Mouse (Mus musculus) liver, embryonic 14.5 days (tissue): ENCODE measurements at regions not wholly inside any gene's neighbourhood (a gene's known extent, or its start where the extent isn't known, plus 50 kb on each side); places are given as distances from the start of the nearest gene placed in this dataset.

Source experiments
- ATAC-seq: fragments of 200-750 bp; cut with Nextera tagmentation; 2 replicates; pipeline ENCODE4 v1.8.0; 2017; ENCODE audit warnings: moderate number of reproducible peaks, mild to moderate bottlenecking, moderate library complexity; ENCODE audit not compliant: insufficient read depth
- DNase-seq, 3 experiments: peaks; one replicate each; pipeline ENCODE4 v3.0.0-alpha.2; 2012 to 2013; ENCODE audit warnings: low read depth in 3 of 3, low spot score in 3 of 3
- H3K27ac ChIP-seq: fragments of 300-500 bp; sonication (generic); 2 replicates; pipeline ENCODE4 v1.5.1; 2014; ENCODE audit warnings: moderate library complexity, mild to moderate bottlenecking, control low read depth, inconsistent platforms
- H3K27me3 ChIP-seq: fragments of 300-500 bp; sonication (generic); 2 replicates; pipeline ENCODE4 v1.6.1; 2014; ENCODE audit warnings: mild to moderate bottlenecking, low read length, moderate library complexity; ENCODE audit not compliant: control insufficient read depth, insufficient read depth
- H3K36me3 ChIP-seq: fragments of 300-500 bp; sonication (generic); replicated peaks from 2 replicates; pipeline ENCODE4 v1.6.1; 2014; ENCODE audit warnings: low read depth; ENCODE audit not compliant: control insufficient read depth, insufficient read depth
- H3K4me1 ChIP-seq, 2 experiments: fragments of 200-500 bp in 1 of 2; fragments of 300-500 bp in 1 of 2; sonication (generic) in 1 of 2; replicated peaks; 2 replicates each; pipeline ENCODE4 v1.6.1; 2012 to 2014; ENCODE audit warnings: antibody characterized with exemption in 1 of 2, inconsistent platforms in 1 of 2, low read length in 1 of 2; ENCODE audit not compliant: control insufficient read depth in 2 of 2, insufficient read depth in 2 of 2
- H3K4me2 ChIP-seq: fragments of 300-500 bp; sonication (generic); 2 replicates; pipeline ENCODE4 v1.6.1; 2014; ENCODE audit warnings: low read depth, mild to moderate bottlenecking, control low read depth, moderate library complexity
- H3K4me3 ChIP-seq, 2 experiments: fragments of 200-500 bp in 1 of 2; fragments of 300-500 bp in 1 of 2; sonication (generic) in 1 of 2; 2 replicates each; pipeline ENCODE4 v1.5.1; 2012 to 2014; ENCODE audit warnings: low read depth in 2 of 2, low read length in 2 of 2, mild to moderate bottlenecking in 2 of 2, control low read depth in 1 of 2, inconsistent platforms in 1 of 2, moderate library complexity in 1 of 2; ENCODE audit not compliant: insufficient read depth in 1 of 2
- H3K9ac ChIP-seq: fragments of 300-500 bp; sonication (generic); replicated peaks from 2 replicates; pipeline ENCODE4 v1.6.1; 2014; ENCODE audit warnings: mild to moderate bottlenecking, control low read depth, moderate library complexity
- H3K9me3 ChIP-seq: fragments of 300-500 bp; sonication (generic); 2 replicates; pipeline ENCODE4 v1.6.1; 2016; ENCODE audit warnings: low read length, mixed read lengths; ENCODE audit not compliant: control insufficient read depth
- CTCF ChIP-seq: IDR thresholded peaks from 2 replicates; pipeline ENCODE4 v1.5.1; 2016; ENCODE audit warnings: antibody characterized with exemption, low read depth, control low read depth
- EP300 ChIP-seq: IDR thresholded peaks from 2 replicates; pipeline ENCODE4 v1.6.1; 2016; ENCODE audit warnings: antibody characterized with exemption, low read depth
- WGBS: fragments of 180-500 bp; shearing (Covaris S2); extraction: QIAGEN DNeasy Blood & Tissue Kit; methylation state at CpG from one replicate; pipeline ENCODE4 v1.1.7; 2014; ENCODE audit not compliant: insufficient replicate concordance; 5-methylcytosine and 5-hydroxymethylcytosine counted together

DNA sequence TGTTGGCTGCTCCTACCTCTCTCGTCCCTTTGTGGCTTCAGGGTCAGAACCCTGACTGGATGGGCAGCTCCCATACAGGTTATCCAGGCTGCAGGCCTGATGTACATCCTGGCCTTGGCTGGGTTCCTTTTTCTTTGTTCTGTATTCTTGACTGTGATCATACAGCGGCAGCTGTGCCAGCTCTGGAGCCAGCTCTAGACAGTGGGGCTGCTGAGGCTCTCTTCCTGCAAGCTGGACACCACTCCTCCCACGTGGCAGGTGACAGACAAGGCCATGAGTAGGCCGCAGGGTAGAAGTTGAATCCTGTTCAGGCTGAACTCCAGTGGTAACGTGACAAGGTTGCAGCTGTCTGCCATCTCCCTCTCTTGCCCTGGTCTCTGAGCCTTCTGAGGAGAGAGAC, 71.6 kb upstream of the Nkd1 start:
- 47% methylated on average over 5 of the region's 5 CpGs for WGBS
- Histone ChIP-seq H3K4me1 (no peaks in the 10 kb centered on the region), H3K4me3 (no peak overlapping the region), H3K27ac (no peak overlapping the region), H3K9ac (no peak overlapping the region), H3K9me3 (no peaks in the 10 kb centered on the region), H3K36me3 (no peaks in the 10 kb centered on the region), H3K27me3 (peaks cover 35% of the 10 kb centered on the region), H3K4me2 (no peak overlapping the region)
- DNase-seq (no peak), ATAC-seq (no peak)
- no peak for TF ChIP-seq EP300
- no peak for TF ChIP-seq CTCF

DNA sequence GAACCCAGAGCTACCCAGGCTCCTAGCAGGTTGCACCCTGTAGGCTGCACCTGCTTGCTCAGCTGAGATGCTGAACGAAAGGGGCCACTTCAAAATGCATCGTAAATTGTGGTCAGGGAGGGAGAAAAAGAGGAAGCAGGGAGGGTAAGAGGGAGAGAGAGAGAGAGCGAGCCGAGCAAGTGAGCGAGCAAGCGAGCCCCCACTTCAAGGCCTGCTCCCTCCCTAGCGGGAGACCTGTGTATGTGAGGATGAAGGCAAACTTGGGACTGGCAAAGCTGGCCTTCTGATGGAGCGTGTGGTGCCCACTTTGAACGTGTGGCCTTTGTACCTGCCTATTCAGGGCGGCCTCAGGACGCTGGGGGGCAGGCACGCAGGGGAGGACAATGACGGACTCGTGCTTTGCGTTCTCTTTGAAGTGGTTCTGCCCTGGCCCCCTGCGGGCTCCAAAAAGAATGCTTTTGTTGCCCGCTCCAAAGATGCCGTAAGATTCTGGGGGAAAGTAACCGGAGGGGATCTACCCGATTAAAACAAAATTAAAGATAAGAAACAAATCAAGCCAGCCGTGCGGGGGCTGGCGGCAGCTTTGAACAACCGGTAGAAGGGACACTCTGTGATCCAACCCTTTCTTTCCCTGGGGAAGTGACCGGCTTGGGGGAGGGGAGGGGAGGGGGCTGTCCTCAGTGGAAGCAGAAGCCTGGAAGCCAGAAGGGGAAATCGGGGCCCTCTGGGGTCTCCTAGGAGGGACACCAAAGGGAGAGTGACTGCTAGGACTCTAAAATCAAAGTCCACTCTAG, 70.1 kb upstream of the Nkd1 start:
- H3K27me3 ChIP-seq, result peaks cover 50% of the 10 kb centered on the region
- no peak for ATAC-seq

DNA sequence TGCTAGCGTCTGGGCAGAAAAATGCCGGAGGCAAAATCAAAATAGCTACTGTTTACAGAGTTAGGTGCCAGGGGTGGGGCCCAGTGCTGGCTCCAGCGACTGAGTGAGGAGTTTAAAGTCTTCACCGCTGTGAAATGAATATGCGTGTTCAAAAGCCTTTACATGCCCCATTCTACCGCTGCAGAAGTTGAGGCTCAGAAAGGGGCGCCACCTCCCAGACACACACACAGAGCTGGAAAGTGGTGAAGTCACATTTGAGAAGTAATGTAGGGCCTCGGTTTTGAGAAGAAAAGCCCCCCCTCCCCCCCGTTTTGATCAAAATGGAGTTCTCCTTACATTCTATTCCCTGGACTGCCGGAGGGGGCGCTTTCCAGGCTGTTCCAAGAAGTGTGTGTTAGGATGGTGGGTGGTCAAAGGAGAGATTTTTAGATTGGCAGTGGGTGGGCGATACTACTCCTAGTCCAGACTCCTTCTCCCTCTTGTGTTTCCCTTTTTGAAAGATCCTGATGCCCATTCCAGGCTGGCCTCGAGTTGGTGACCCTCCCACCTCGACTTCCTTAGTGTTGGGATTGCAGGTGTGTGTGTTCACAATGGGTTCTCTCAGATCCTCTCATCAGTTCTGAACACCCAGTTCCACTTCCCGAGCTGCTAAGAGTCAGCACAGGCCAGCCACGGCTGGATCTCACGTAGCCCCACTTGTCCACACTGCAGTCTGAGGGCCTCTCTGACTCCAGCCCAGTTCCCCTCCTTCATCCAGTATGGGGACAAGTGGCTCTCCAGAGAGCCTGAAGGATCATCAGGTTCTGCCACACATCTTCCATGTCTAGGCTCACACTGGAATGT, 69.3 kb upstream of the Nkd1 start:
- ATAC-seq, result no peak
- H3K4me2 ChIP-seq, result no peak overlapping the region
- WGBS, result 15% methylated on average over 17 of the region's 17 CpGs

More for the DNA sequence above, 70.1 kb upstream of the Nkd1 start:
- Histone ChIP-seq H3K36me3 (no peaks in the 10 kb centered on the region), H3K27ac (no peak overlapping the region), H3K4me1 (no peaks in the 10 kb centered on the region), H3K9ac (no peak overlapping the region), H3K4me3 (no peak overlapping the region), H3K4me2 (no peak overlapping the region), H3K9me3 (no peaks in the 10 kb centered on the region)
- WGBS, result 4% methylated on average over 26 of the region's 26 CpGs
- no peak for TF ChIP-seq CTCF
- TF ChIP-seq EP300, result no peak
- DNase-seq, result peak in 1 of 3 experiments; percentile 10

DNA sequence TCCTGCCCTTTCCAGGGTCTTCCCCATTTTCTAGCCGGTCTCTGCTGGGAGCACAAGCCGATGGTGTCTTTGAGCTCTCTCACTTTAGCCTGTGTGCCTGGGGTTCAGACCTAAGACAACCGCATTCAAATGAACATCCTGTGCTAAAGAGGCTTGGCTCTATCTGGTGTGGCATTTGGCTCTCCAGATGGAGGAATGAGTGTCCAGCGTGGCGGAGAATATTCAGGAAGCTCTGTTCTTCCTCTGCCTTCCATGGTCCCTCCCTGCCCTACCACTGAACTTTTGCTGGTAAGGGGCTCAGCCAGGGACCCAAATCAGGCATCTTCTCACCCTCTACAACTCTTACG, 68.7 kb upstream of the Nkd1 start:
- H3K36me3 ChIP-seq, result no peaks in the 10 kb centered on the region
- DNase-seq (no peak), ATAC-seq (no peak)
- no peak overlapping the region for H3K4me2 ChIP-seq
- no peaks in the 10 kb centered on the region for H3K9me3 ChIP-seq
- H3K27me3 ChIP-seq, result peaks cover 52% of the 10 kb centered on the region
- WGBS, result 31% methylated on average over 6 of the region's 6 CpGs
- H3K9ac ChIP-seq, result no peak overlapping the region
- no peak overlapping the region for H3K27ac ChIP-seq
- TF ChIP-seq CTCF (no peak), EP300 (no peak)
- no peak overlapping the region for H3K4me3 ChIP-seq
- H3K4me1 ChIP-seq, result no peaks in the 10 kb centered on the region

More for the DNA sequence above, 69.3 kb upstream of the Nkd1 start:
- Histone ChIP-seq H3K4me3 (no peak overlapping the region), H3K27me3 (peaks cover 52% of the 10 kb centered on the region), H3K9ac (no peak overlapping the region), H3K27ac (no peak overlapping the region), H3K9me3 (no peaks in the 10 kb centered on the region), H3K36me3 (no peaks in the 10 kb centered on the region), H3K4me1 (no peaks in the 10 kb centered on the region)
- DNase-seq, result no peak
- no peak for TF ChIP-seq CTCF
- TF ChIP-seq EP300, result no peak

DNA sequence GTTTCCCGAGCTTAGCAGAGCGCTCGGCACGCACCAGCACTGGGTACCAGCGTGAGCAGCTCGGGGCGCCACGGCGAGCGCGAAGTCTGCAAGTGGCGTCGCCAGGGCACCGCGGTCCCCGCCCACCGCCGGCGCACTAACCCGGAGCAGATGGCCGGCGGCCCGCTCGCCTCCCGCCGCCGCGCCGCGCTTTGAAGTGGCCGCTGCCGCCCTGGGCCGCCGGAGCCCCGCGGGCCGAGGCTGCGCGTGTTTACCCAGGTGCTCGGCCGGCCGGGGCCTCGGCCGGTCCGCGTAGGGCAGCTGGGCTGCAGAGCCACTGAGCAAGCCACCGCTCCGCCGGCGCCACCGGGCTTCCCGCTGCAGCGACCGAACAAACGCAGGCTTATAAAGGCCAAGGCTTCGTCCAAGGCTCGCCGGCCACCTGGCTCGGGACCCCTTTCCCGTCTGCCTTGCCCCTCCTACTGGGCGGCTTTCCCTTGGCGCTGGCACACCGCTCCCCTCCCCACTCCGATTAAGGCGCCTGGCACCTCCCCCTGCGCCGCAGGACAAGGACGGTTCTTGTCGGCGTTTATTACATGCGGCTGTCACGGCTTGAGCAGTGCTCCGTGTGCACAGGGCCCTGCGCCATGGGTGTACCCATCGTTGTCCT, 67.0 kb upstream of the Nkd1 start:
- H3K27ac ChIP-seq, result no peak overlapping the region
- H3K9ac ChIP-seq, result no peak overlapping the region
- no peaks in the 10 kb centered on the region for H3K4me1 ChIP-seq
- no peaks in the 10 kb centered on the region for H3K9me3 ChIP-seq
- TF ChIP-seq CTCF (no peak), EP300 (no peak)
- under 1% methylated on average over 72 of the region's 75 CpGs for WGBS
- DNase-seq (no peak), ATAC-seq (no peak)
- H3K36me3 ChIP-seq, result no peaks in the 10 kb centered on the region
- peaks cover 52% of the 10 kb centered on the region for H3K27me3 ChIP-seq
- peak overlapping the region; percentile 30 to 41 for H3K4me3 ChIP-seq
- H3K4me2 ChIP-seq, result peak overlapping the region; percentile 43
